Mouse (Mus musculus): ENCODE results near the gene Diexf. TPM values are rescaled to one million over a fixed set of nuclear protein-coding genes. Genes with fewer than 3 reads are reported as not detected.

The Diexf gene
- polyA plus RNA-seq, 2 experiments: 8.9 to 33.4 TPM

DNA sequence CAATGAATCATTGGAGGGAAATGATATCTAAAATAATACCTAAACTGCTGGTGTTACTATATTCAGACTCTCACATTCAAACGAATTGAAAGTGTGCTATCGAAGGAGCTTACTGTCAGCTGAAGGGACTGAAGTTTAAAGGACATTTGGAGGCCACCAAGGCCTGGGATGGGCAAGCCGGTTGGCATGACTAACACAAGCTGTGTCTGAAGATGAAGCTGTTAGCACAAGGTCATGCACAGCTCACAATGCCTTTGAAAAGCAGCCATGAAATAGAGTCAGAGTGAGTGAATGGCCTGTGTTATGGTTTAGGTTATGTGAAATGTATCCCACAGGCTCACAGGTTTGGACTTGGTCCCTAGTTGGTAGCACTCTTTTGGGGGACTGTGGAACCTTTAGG is 36.5 kb downstream of the Diexf start:
- TF ChIP-seq POLR2A (IDR thresholded peaks at IDR 0.05; ENCODE audit: borderline replicate concordance, extremely low read depth, insufficient read depth, insufficient read length): no peak
- no peaks in the 10 kb centered on the region for H3K36me3 ChIP-seq (ENCODE audit: control insufficient read depth, insufficient read depth, low read length)
- H3K4me2 ChIP-seq (replicated peaks; ENCODE audit: low read depth, low read length, severe bottlenecking): no peak overlapping the region
- no peaks in the 10 kb centered on the region for H3K27me3 ChIP-seq (ENCODE audit: control insufficient read depth, insufficient read depth, low read length)
- H3K27ac ChIP-seq (replicated peaks; ENCODE audit: low read depth, low read length): no peak overlapping the region
- no peak for ATAC-seq (ENCODE audit: low FRiP score, low read depth)
- 89% methylated on average over 3 of the region's 3 CpGs for WGBS
- H3K9ac ChIP-seq (ENCODE audit: low read depth, low read length, severe bottlenecking): no peak overlapping the region
- no peak overlapping the region for H3K4me3 ChIP-seq (replicated peaks; ENCODE audit: low read length)
- H3K9me3 ChIP-seq (ENCODE audit: control insufficient read depth, low read length): no peaks in the 10 kb centered on the region
- DNase-seq (ENCODE audit: low spot score): no peak
- H3K4me1 ChIP-seq (ENCODE audit: control insufficient read depth, insufficient read depth, low read length): 0 out of 2 replicates have a peak, but pooled peaks cover 4% of the 10 kb centered on the region

DNA sequence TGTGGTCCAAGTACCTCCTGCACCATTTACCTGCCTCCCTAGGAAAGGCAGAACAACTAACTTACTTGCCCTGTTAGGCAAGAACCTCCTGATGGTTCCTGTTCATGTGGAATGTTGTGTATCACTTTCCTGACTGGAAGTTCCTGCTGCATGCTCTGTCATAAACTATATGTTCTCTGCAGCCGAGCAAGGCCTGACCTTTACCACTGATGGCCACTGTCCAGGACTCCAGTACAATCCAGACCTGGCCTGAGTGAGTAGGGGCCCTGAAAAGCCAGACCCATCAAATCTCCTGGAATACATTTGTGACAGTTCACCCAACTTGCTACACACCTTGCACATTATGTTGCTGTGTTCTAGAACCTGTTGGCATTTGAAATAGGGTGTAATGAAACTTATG is 37.3 kb downstream of the Diexf start:
- no peaks in the 10 kb centered on the region for H3K27me3 ChIP-seq (ENCODE audit: control insufficient read depth, insufficient read depth, low read length)
- ATAC-seq (ENCODE audit: low FRiP score, low read depth): no peak
- H3K27ac ChIP-seq (replicated peaks; ENCODE audit: low read depth, low read length): no peak overlapping the region
- no peak overlapping the region for H3K9ac ChIP-seq (ENCODE audit: low read depth, low read length, severe bottlenecking)
- peaks cover 6% of the 10 kb centered on the region; the same call in 1 of the 2 replicates for H3K4me1 ChIP-seq (ENCODE audit: control insufficient read depth, insufficient read depth, low read length)
- no peak for TF ChIP-seq POLR2A (IDR thresholded peaks at IDR 0.05; ENCODE audit: borderline replicate concordance, extremely low read depth, insufficient read depth, insufficient read length)
- no peak overlapping the region for H3K4me2 ChIP-seq (replicated peaks; ENCODE audit: low read depth, low read length, severe bottlenecking)
- WGBS: 44% methylated on average over 1 of the region's 1 CpGs
- H3K4me3 ChIP-seq (replicated peaks; ENCODE audit: low read length): no peak overlapping the region
- no peaks in the 10 kb centered on the region for H3K9me3 ChIP-seq (ENCODE audit: control insufficient read depth, low read length)
- no peaks in the 10 kb centered on the region for H3K36me3 ChIP-seq (ENCODE audit: control insufficient read depth, insufficient read depth, low read length)
- DNase-seq (ENCODE audit: low spot score): no peak

DNA sequence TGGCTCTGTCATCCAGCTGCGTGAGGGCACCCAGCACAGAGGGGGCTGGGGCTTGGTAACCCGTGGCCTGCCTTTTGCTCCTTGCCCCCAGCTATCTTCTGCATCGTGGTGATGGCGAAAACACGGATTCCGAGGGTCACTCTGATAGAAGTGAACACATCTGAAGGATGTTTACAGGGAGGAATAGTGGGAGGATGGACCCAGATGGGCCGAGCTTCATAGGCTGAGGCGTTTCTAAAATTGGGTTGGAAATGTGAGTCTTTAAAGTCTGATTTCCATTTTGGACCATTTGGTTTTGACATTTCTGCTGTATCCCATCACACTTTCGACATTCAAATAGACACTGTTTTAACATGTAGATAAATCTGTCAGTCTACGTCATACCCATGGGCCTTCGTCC is 39.2 kb downstream of the Diexf start:
- H3K4me1 ChIP-seq (ENCODE audit: control insufficient read depth, insufficient read depth, low read length): peaks cover 22% of the 10 kb centered on the region
- no peaks in the 10 kb centered on the region for H3K36me3 ChIP-seq (ENCODE audit: control insufficient read depth, insufficient read depth, low read length)
- no peak for DNase-seq (ENCODE audit: low spot score)
- H3K9ac ChIP-seq (ENCODE audit: low read depth, low read length, severe bottlenecking): no peak overlapping the region
- H3K4me2 ChIP-seq (replicated peaks; ENCODE audit: low read depth, low read length, severe bottlenecking): no peak overlapping the region
- 84% methylated on average over 11 of the region's 11 CpGs for WGBS
- no peak overlapping the region for H3K4me3 ChIP-seq (replicated peaks; ENCODE audit: low read length)
- no peak for ATAC-seq (ENCODE audit: low FRiP score, low read depth)
- TF ChIP-seq POLR2A (IDR thresholded peaks at IDR 0.05; ENCODE audit: borderline replicate concordance, extremely low read depth, insufficient read depth, insufficient read length): no peak
- H3K27me3 ChIP-seq (ENCODE audit: control insufficient read depth, insufficient read depth, low read length): no peaks in the 10 kb centered on the region
- no peak overlapping the region for H3K27ac ChIP-seq (replicated peaks; ENCODE audit: low read depth, low read length)
- H3K9me3 ChIP-seq (ENCODE audit: control insufficient read depth, low read length): no peaks in the 10 kb centered on the region

DNA sequence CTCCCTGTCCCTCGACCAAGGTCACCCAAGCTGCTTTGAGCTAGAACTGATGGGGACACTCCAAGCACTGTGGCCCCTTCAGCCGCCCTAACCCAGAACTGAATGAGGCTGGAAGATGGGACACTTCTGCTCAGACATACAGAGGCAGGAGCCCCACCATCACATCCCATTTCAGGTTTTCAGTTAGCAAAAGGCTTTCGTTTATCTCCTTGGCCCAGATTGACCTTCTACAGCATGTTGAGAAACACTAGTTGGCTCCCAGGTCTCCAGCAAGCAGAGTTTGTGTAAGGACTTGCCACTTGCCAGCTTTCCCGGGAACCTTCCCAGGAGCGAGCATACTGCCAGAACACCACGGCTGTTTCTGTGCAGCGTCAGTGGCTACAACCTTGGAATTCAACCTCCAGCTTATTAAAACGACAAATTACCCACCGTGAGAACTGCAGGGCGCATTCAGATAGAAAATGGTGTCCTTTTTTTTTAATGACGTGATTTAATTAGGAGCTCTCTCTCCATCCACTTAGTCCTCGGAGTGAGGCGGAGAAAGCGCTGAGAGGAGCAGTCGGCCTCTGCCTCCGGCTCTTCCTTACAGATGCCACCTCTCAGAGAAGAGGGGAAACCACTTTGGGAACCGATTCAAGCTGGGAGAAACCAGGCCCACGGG is 39.7 kb downstream of the Diexf start:
- no peaks in the 10 kb centered on the region for H3K36me3 ChIP-seq (ENCODE audit: control insufficient read depth, insufficient read depth, low read length)
- no peak overlapping the region for H3K9ac ChIP-seq (ENCODE audit: low read depth, low read length, severe bottlenecking)
- H3K9me3 ChIP-seq (ENCODE audit: control insufficient read depth, low read length): no peaks in the 10 kb centered on the region
- no peak for DNase-seq (ENCODE audit: low spot score)
- H3K4me3 ChIP-seq (replicated peaks; ENCODE audit: low read length): no peak overlapping the region
- TF ChIP-seq POLR2A (IDR thresholded peaks at IDR 0.05; ENCODE audit: borderline replicate concordance, extremely low read depth, insufficient read depth, insufficient read length): no peak
- H3K4me2 ChIP-seq (replicated peaks; ENCODE audit: low read depth, low read length, severe bottlenecking): no peak overlapping the region
- 57% methylated on average over 18 of the region's 18 CpGs for WGBS
- no peaks in the 10 kb centered on the region for H3K27me3 ChIP-seq (ENCODE audit: control insufficient read depth, insufficient read depth, low read length)
- H3K4me1 ChIP-seq (ENCODE audit: control insufficient read depth, insufficient read depth, low read length): peaks cover 24% of the 10 kb centered on the region
- no peak for ATAC-seq (ENCODE audit: low FRiP score, low read depth)
- 0 out of 2 replicates have a peak overlapping the region, but pooled peaks have one; percentile 19 for H3K27ac ChIP-seq (replicated peaks; ENCODE audit: low read depth, low read length)

DNA sequence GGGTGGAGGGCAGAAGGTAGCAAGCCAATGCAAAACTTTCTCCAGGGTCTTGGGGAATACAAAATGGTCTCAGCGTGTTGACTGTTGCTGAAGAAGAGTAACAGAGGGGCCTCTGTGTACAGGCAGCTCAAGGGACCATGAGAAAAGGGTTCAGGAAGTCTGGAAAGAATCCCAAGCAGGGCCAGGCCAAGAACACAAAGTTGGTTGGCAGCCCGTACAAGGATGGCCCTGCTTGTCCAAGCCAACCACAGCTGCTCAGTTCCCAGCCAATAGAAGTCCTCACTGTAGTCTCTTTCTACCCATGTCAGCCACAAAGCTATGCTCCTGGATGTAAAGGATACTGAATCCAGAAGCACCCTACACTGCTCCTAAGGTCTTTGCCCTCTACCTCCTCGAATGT is 40.4 kb downstream of the Diexf start:
- Histone ChIP-seq H3K27me3 (ENCODE audit: control insufficient read depth, insufficient read depth, low read length) (no peaks in the 10 kb centered on the region), H3K27ac (replicated peaks; ENCODE audit: low read depth, low read length) (no peak overlapping the region), H3K4me2 (replicated peaks; ENCODE audit: low read depth, low read length, severe bottlenecking) (no peak overlapping the region), H3K9me3 (ENCODE audit: control insufficient read depth, low read length) (no peaks in the 10 kb centered on the region), H3K9ac (ENCODE audit: low read depth, low read length, severe bottlenecking) (no peak overlapping the region), H3K4me3 (replicated peaks; ENCODE audit: low read length) (no peak overlapping the region), H3K4me1 (ENCODE audit: control insufficient read depth, insufficient read depth, low read length) (peaks cover 24% of the 10 kb centered on the region), H3K36me3 (ENCODE audit: control insufficient read depth, insufficient read depth, low read length) (no peaks in the 10 kb centered on the region)
- 75% methylated on average over 3 of the region's 3 CpGs for WGBS
- ATAC-seq (ENCODE audit: low FRiP score, low read depth): no peak
- no peak for DNase-seq (ENCODE audit: low spot score)
- TF ChIP-seq POLR2A (IDR thresholded peaks at IDR 0.05; ENCODE audit: borderline replicate concordance, extremely low read depth, insufficient read depth, insufficient read length): no peak

Data from limb, embryonic 14.5 days (tissue).